In the genomic region with DNA sequence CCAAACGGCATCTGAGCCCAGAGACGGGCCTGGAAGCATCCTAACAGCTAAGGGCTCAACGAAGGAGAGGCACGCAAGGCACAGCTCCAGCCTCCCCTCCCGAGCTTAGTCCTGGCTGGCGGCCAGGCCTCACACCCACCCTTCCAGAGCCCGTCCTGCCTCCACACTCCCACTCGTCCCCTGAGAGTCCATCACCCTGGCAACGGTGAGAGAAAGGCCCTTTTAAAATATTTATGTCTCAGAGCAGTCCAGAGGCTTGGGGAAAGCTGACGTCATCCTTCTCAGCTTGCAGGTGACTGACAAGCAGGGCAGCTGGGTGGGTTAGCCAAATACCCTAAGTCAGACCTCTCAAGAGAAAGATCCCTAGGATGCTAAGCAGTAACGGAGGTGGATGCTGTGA, we compare ENCODE assay signal across 8 mouse cellular contexts. TPM values are rescaled to one million over a fixed set of nuclear protein-coding genes. Genes with fewer than 3 reads are reported as not detected.
DNase-seq lines count a peak whose midpoint lies in the region; ATAC-seq and TF ChIP-seq lines count a peak whose summit lies in the region.

No protein-coding gene starts in this region.

- H3K36me3 ChIP-seq in hindbrain, embryonic 11.5 days (ENCODE audit: control insufficient read depth, insufficient read depth, low read length) = 0 out of 2 replicates have a peak, but pooled peaks cover 7% of the 10 kb centered on the region
- peaks cover 39% of the 10 kb centered on the region for H3K36me3 ChIP-seq in midbrain, embryonic 12.5 days
- peaks cover 18% of the 10 kb centered on the region; the same call in 1 of the 2 replicates for H3K36me3 ChIP-seq in stomach, embryonic 15.5 days

- intact Hi-C loops in left cerebral cortex, adult 2 months (cut with DNase I) = loop anchor here (1.0 to 5.0 kb wide), 3 partner anchors 40 to 385 kb away; partner anchors contain the start of gene Khdrbs1

- H3K27me3 ChIP-seq in hindbrain, embryonic 11.5 days (ENCODE audit: control insufficient read depth, insufficient read depth, low read length) = no peaks in the 10 kb centered on the region
- no peaks in the 10 kb centered on the region for H3K27me3 ChIP-seq in midbrain, embryonic 12.5 days
- no peaks in the 10 kb centered on the region for H3K27me3 ChIP-seq in stomach, embryonic 15.5 days (replicated peaks)

- H3K9ac ChIP-seq in hindbrain, embryonic 11.5 days (ENCODE audit: low read depth, low read length) = peak overlapping the region; percentile 31
- peak overlapping the region; percentile 28; the same call in 1 of the 2 replicates for H3K9ac ChIP-seq in midbrain, embryonic 12.5 days (replicated peaks)
- H3K9ac ChIP-seq in stomach, embryonic 15.5 days = no peak overlapping the region

- WGBS in hindbrain, embryonic 11.5 days = 35% methylated on average over 11 of the region's 11 CpGs
- WGBS in midbrain, embryonic 12.5 days = 14% methylated on average over 11 of the region's 11 CpGs
- 17% methylated on average over 11 of the region's 11 CpGs for WGBS in stomach, embryonic 15.5 days

- TF ChIP-seq CTCF in left cerebral cortex, adult 2 months (IDR thresholded peaks at IDR 0.05) = no peak

- H3K4me1 ChIP-seq in hindbrain, embryonic 11.5 days (replicated peaks; ENCODE audit: control insufficient read depth, insufficient read depth, low read length) = 0 out of 2 replicates have a peak, but pooled peaks cover 9% of the 10 kb centered on the region
- peaks cover 20% of the 10 kb centered on the region for H3K4me1 ChIP-seq in midbrain, embryonic 12.5 days
- peaks cover 22% of the 10 kb centered on the region for H3K4me1 ChIP-seq in stomach, embryonic 15.5 days

- H3K9me3 ChIP-seq in hindbrain, embryonic 11.5 days (ENCODE audit: control insufficient read depth, low read length) = no peaks in the 10 kb centered on the region
- no peaks in the 10 kb centered on the region for H3K9me3 ChIP-seq in midbrain, embryonic 12.5 days
- no peaks in the 10 kb centered on the region for H3K9me3 ChIP-seq in stomach, embryonic 15.5 days

- peak overlapping the region; percentile 83 for H3K27ac ChIP-seq in hindbrain, embryonic 11.5 days (ENCODE audit: low read depth, low read length)
- peak overlapping the region; percentile 87 for H3K27ac ChIP-seq in left cerebral cortex, adult 2 months
- H3K27ac ChIP-seq in midbrain, embryonic 12.5 days (replicated peaks) = peak overlapping the region; percentile 90
- H3K27ac ChIP-seq in stomach, embryonic 15.5 days = peak overlapping the region; percentile 86

- no peak overlapping the region for H3K4me2 ChIP-seq in hindbrain, embryonic 11.5 days (replicated peaks; ENCODE audit: low read depth, low read length)
- peak overlapping the region; percentile 17; the same call in 1 of the 2 replicates for H3K4me2 ChIP-seq in midbrain, embryonic 12.5 days (replicated peaks)
- H3K4me2 ChIP-seq in stomach, embryonic 15.5 days = no peak overlapping the region

- ATAC-seq in hindbrain, embryonic 11.5 days (ENCODE audit: low FRiP score) = peak; percentile 90
- peak; percentile 95 for ATAC-seq in midbrain, embryonic 12.5 days (ENCODE audit: low FRiP score, low read depth)
- ATAC-seq in stomach, embryonic 15.5 days (ENCODE audit: insufficient read depth, low FRiP score, low read depth) = peak; percentile 77
- ATAC-seq in monocyte, adult 5-6 weeks (replicated peaks; ENCODE audit: insufficient number of reproducible peaks, low FRiP score, low TSS enrichment, poor library complexity, severe bottlenecking) = no peak

- peak overlapping the region; percentile 12; the same call in 1 of the 2 replicates for H3K4me3 ChIP-seq in hindbrain, embryonic 11.5 days (ENCODE audit: low read depth, low read length)
- no peak overlapping the region for H3K4me3 ChIP-seq in left cerebral cortex, adult 2 months
- H3K4me3 ChIP-seq in midbrain, embryonic 12.5 days = no peak overlapping the region
- no peak overlapping the region for H3K4me3 ChIP-seq in stomach, embryonic 15.5 days (replicated peaks)

- peak; percentile 23 for DNase-seq in 3134 (ENCODE audit: extremely low read depth, insufficient read length, low spot score)
- DNase-seq in adrenal gland, postnatal 14 days = peak; percentile 42
- DNase-seq in frontal cortex, postnatal 25 days (ENCODE audit: low spot score in 2 of 2) = peak; percentile 48 to 74
- peak; percentile 82 for DNase-seq in hindbrain, embryonic 11.5 days (ENCODE audit: low spot score)
- peak; percentile 80 to 84 for DNase-seq in left cerebral cortex, adult 2 months (ENCODE audit: extremely low spot score in 1 of 2, low spot score in 2 of 2)

RNA-seq across cellular contexts. Expression of gene Tmem39b, which starts 5.8 kb away (rescaled TPM):
- 11.6 and 12.9 TPM in 2 replicates for total RNA-seq in adrenal gland, postnatal 14 days (2021)
- polyA plus RNA-seq in hindbrain, embryonic 11.5 days (2014; fragmentation: Nextera tagmentation; extraction: Ambion mirVana) = 27.7 and 30.9 TPM in 2 replicates
- 10 to 100 TPM; 14.5 to 14.9 TPM for total RNA-seq in left cerebral cortex, adult 2 months (2021)
- polyA plus RNA-seq in midbrain, embryonic 12.5 days (2016; fragmentation: Nextera tagmentation; extraction: Ambion mirVana) = 17.3 and 21.9 TPM in 2 replicates
- 11.4 and 11.5 TPM in 2 replicates for polyA plus RNA-seq in stomach, embryonic 15.5 days (2015; fragmentation: Nextera tagmentation; extraction: Ambion mirVana)
- 4.0 to 6.4 TPM (median 4.1 TPM) in 3 replicates for total RNA-seq in monocyte, adult 5-6 weeks (2017)

RNA-seq across cellular contexts. Expression of gene Kpna6, which starts 29.9 kb away (rescaled TPM):
- 80.6 and 81.7 TPM in 2 replicates for total RNA-seq in adrenal gland, postnatal 14 days (2021)
- 13.9 and 15.2 TPM in 2 replicates for polyA plus RNA-seq in hindbrain, embryonic 11.5 days (2014; fragmentation: Nextera tagmentation; extraction: Ambion mirVana)
- 10 to 100 TPM; 84.2 to 94.0 TPM for total RNA-seq in left cerebral cortex, adult 2 months (2021)
- 15.2 and 16.3 TPM in 2 replicates for polyA plus RNA-seq in midbrain, embryonic 12.5 days (2016; fragmentation: Nextera tagmentation; extraction: Ambion mirVana)
- 13.6 and 14.4 TPM in 2 replicates for polyA plus RNA-seq in stomach, embryonic 15.5 days (2015; fragmentation: Nextera tagmentation; extraction: Ambion mirVana)
- total RNA-seq in monocyte, adult 5-6 weeks (2017) = 16.8 to 32.2 TPM (median 18.2 TPM) in 3 replicates

RNA-seq across cellular contexts. Expression of gene Khdrbs1, which starts 39.6 kb away (rescaled TPM):
- 69.2 and 78.4 TPM in 2 replicates for total RNA-seq in adrenal gland, postnatal 14 days (2021)
- 158 and 183 TPM in 2 replicates for polyA plus RNA-seq in hindbrain, embryonic 11.5 days (2014; fragmentation: Nextera tagmentation; extraction: Ambion mirVana)
- 10 to 100 TPM; 89.7 to 92.6 TPM for total RNA-seq in left cerebral cortex, adult 2 months (2021)
- 224 and 239 TPM in 2 replicates for polyA plus RNA-seq in midbrain, embryonic 12.5 days (2016; fragmentation: Nextera tagmentation; extraction: Ambion mirVana)
- polyA plus RNA-seq in stomach, embryonic 15.5 days (2015; fragmentation: Nextera tagmentation; extraction: Ambion mirVana) = 91.4 and 96.2 TPM in 2 replicates
- 89.2 to 110 TPM (median 89.5 TPM) in 3 replicates for total RNA-seq in monocyte, adult 5-6 weeks (2017)

Comparison
In these comparisons a context has a peak if more than half of its experiments do, and no peak if none do; other contexts are left out.
1. DNase-seq: peak in every context shown above with its lines; median percentile 82 in hindbrain, embryonic 11.5 days; 82 in left cerebral cortex, adult 2 months; 61 in frontal cortex, postnatal 25 days; 42 in adrenal gland, postnatal 14 days; 23 in 3134.